Comparison of ENCODE assay signal across 19 mouse cellular contexts in the genomic region with DNA sequence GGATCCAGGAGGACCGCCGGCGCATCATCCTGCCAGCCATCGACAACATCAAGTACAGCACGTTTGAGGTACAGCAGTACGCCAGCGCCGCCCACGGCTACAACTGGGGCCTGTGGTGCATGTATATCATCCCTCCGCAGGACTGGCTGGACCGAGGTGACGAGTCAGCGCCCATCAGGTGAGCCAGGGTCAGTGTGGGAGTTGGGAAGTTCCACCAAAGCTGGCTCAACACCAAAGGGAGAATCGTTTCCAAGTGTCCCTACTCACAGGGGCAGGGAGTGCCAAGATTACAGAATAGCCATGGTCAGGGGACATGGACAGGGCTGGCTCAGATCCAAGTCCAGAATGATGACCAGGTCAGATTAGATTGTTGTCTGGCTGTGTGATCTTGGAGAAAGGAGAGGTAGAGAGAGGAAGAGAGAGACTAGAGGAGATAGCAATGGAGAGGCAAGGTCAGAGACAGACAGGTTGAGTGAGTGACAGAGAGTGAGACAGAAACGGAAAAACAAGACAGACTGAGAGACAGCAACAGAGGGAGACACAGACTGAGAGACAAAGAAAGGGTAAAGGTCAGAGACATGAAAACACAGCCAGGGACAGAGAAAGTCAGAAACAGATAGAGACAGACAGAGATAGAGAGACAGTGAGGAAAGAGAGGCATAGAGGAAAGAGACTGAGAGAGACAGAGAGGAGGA. TPM values are rescaled to one million over a fixed set of nuclear protein-coding genes. Genes with fewer than 3 reads are reported as not detected.
DNase-seq lines count a peak whose midpoint lies in the region; ATAC-seq and TF ChIP-seq lines count a peak whose summit lies in the region.
"Had no signal": no experiment of that assay in that cellular context is flagged by ENCODE, and none has a peak within 500 bp of the region (broad histone marks: within the 10 kb centered on the region; RNA-seq: fewer than 3 reads in every experiment).

No protein-coding gene starts in this region.

- H3K27ac ChIP-seq in kidney, embryonic 16.5 days (ENCODE audit: low read length): no peak overlapping the region
- H3K27ac ChIP-seq in spleen, adult 2 months (ENCODE audit: insufficient read depth, low read length): peak overlapping the region; percentile 50
- H3K27ac ChIP-seq: forebrain, embryonic 15.5 days; heart, embryonic 13.5 days; liver, embryonic 14.5 days; neural tube, embryonic 12.5 days had no signal

- no peak overlapping the region for H3K4me2 ChIP-seq in kidney, embryonic 16.5 days (replicated peaks; ENCODE audit: low read depth, low read length)
- H3K4me2 ChIP-seq: forebrain, embryonic 15.5 days; heart, embryonic 13.5 days; neural tube, embryonic 12.5 days had no signal

- DNase-seq in kidney, adult 11 months: peak; percentile 40
- DNase-seq in spleen, adult 2 months (ENCODE audit: low read depth in 1 of 2, low spot score in 2 of 2): no peak
- DNase-seq in spleen, adult 18-20 months: no peak
- peak; percentile 55 to 59 for DNase-seq in cerebellum, postnatal 25 days
- peak; percentile 55 for DNase-seq in naive thymus-derived CD4-positive, alpha-beta T cell, adult 2 months (ENCODE audit: low read depth)
- DNase-seq in left cerebral cortex, postnatal 10 days (ENCODE audit: extremely low spot score in 1 of 2, low spot score in 2 of 2): no peak
- DNase-seq: adrenal gland, adult 8-10 months; heart, postnatal 4 days; lung, postnatal 10 days had no signal

- intact Hi-C loops in left cerebral cortex, postnatal 10 days (cut with DNase I): no loop called here

- peaks cover 18% of the 10 kb centered on the region for H3K4me1 ChIP-seq in kidney, embryonic 16.5 days (ENCODE audit: insufficient read depth, low read length)
- no peaks in the 10 kb centered on the region for H3K4me1 ChIP-seq in spleen, adult 2 months (ENCODE audit: control insufficient read depth, insufficient read depth, insufficient read length)

- 70% methylated on average over 15 of the region's 15 CpGs for WGBS in kidney, embryonic 16.5 days
- 90% methylated on average over 15 of the region's 15 CpGs for WGBS in spleen, adult 2 months

- no peak overlapping the region for H3K4me3 ChIP-seq in kidney, embryonic 16.5 days (ENCODE audit: low read length)
- no peak overlapping the region for H3K4me3 ChIP-seq in spleen, adult 2 months (ENCODE audit: extremely low read depth, insufficient read depth, insufficient read length)
- H3K4me3 ChIP-seq: erythroblast, embryonic 14.5 days; forebrain, embryonic 15.5 days; heart, embryonic 13.5 days; megakaryocyte, embryonic 14.5 days; neural tube, embryonic 12.5 days had no signal

- no peak overlapping the region for H3K9ac ChIP-seq in kidney, embryonic 16.5 days (replicated peaks; ENCODE audit: low read length)
- H3K9ac ChIP-seq: forebrain, embryonic 15.5 days; heart, embryonic 13.5 days; liver, embryonic 14.5 days; neural tube, embryonic 12.5 days had no signal

- no peaks in the 10 kb centered on the region for H3K27me3 ChIP-seq in kidney, embryonic 16.5 days (ENCODE audit: insufficient read depth, low read length)
- no peaks in the 10 kb centered on the region for H3K27me3 ChIP-seq in spleen, adult 2 months (ENCODE audit: control insufficient read depth, insufficient read depth, low read length)
- H3K27me3 ChIP-seq: forebrain, embryonic 15.5 days had no signal

- no peaks in the 10 kb centered on the region for H3K9me3 ChIP-seq in kidney, embryonic 16.5 days (ENCODE audit: low read length)
- H3K9me3 ChIP-seq: forebrain, embryonic 15.5 days; heart, embryonic 13.5 days; neural tube, embryonic 12.5 days had no signal

- no peak for TF ChIP-seq CTCF in spleen, adult 2 months (IDR thresholded peaks at IDR 0.05; ENCODE audit: extremely low read depth, insufficient read depth, insufficient read length, insufficient replicate concordance)

- no peak for ATAC-seq in kidney, embryonic 16.5 days (ENCODE audit: low FRiP score, low TSS enrichment)
- ATAC-seq: forebrain, embryonic 15.5 days had no signal

- no peak for TF ChIP-seq POLR2A in spleen, adult 2 months (IDR thresholded peaks at IDR 0.05; ENCODE audit: low read depth, low read length)

- H3K36me3 ChIP-seq in kidney, embryonic 16.5 days (ENCODE audit: insufficient read depth, low read length): no peaks in the 10 kb centered on the region
- no peaks in the 10 kb centered on the region for H3K36me3 ChIP-seq in spleen, adult 2 months (ENCODE audit: control insufficient read depth, insufficient read depth, low read length)
- H3K36me3 ChIP-seq: forebrain, embryonic 15.5 days; heart, embryonic 13.5 days; neural tube, embryonic 12.5 days had no signal

RNA-seq across cellular contexts. Expression of a gene that starts 52.1 kb away (rescaled TPM):
- polyA plus RNA-seq in kidney, embryonic 16.5 days (2015; fragmentation: Nextera tagmentation; extraction: Ambion mirVana): 0.44 and 0.69 TPM in 2 replicates
- polyA plus RNA-seq in spleen, adult 2 months (2012; rRNA removed): 1.3 TPM in 2 replicates
- total RNA-seq in left cerebral cortex, postnatal 10 days (2021): 10 to 100 TPM; 64.1 to 67.4 TPM
- total RNA-seq: common myeloid progenitor, adult 5-6 weeks; granulocyte monocyte progenitor cell, adult 5-6 weeks; heart, postnatal 4 days had no signal
- polyA plus RNA-seq: heart, embryonic 13.5 days; limb, embryonic 11.5 days had no signal

RNA-seq across cellular contexts. Expression of a gene that starts 57.0 kb away (rescaled TPM):
- 58.9 and 65.0 TPM in 2 replicates for polyA plus RNA-seq in kidney, embryonic 16.5 days (2015; fragmentation: Nextera tagmentation; extraction: Ambion mirVana)
- 57.6 and 82.0 TPM in 2 replicates for polyA plus RNA-seq in spleen, adult 2 months (2012; rRNA removed)
- total RNA-seq in left cerebral cortex, postnatal 10 days (2021): 10 to 100 TPM; 30.9 to 32.7 TPM

RNA-seq across cellular contexts. Expression of a gene that starts 57.0 kb away (rescaled TPM):
- 19.8 and 28.2 TPM in 2 replicates for polyA plus RNA-seq in kidney, embryonic 16.5 days (2015; fragmentation: Nextera tagmentation; extraction: Ambion mirVana)
- polyA plus RNA-seq in spleen, adult 2 months (2012; rRNA removed): 18.2 and 20.4 TPM in 2 replicates
- 10 to 100 TPM; 27.3 to 27.6 TPM for total RNA-seq in left cerebral cortex, postnatal 10 days (2021)

Comparison
In these comparisons a context has a peak if more than half of its experiments do, and no peak if none do; other contexts are left out.
1. DNase-seq: peak in kidney, adult 11 months (single experiment), cerebellum, postnatal 25 days (2 of 2) and naive thymus-derived CD4-positive, alpha-beta T cell, adult 2 months (single experiment); none in spleen, adult 2 months (0 of 2), spleen, adult 18-20 months (0 of 2) and left cerebral cortex, postnatal 10 days (0 of 2).